Mouse (Mus musculus) erythroblast, embryonic 14.5 days (primary cell): ENCODE results near the gene Fat2. TPM values are rescaled to one million over a fixed set of nuclear protein-coding genes. Genes with fewer than 3 reads are reported as not detected.

Source experiments
- H3K27me3 ChIP-seq: 2 replicates; pipeline ENCODE4 v1.6.1; 2012; ENCODE audit warnings: inconsistent platforms; ENCODE audit not compliant: control insufficient read depth
- H3K36me3 ChIP-seq: 2 replicates; pipeline ENCODE4 v1.6.1; 2012; ENCODE audit warnings: mild to moderate bottlenecking, inconsistent platforms; ENCODE audit not compliant: control insufficient read depth
- H3K4me1 ChIP-seq: 2 replicates; pipeline ENCODE4 v1.6.1; 2012; ENCODE audit warnings: inconsistent platforms; ENCODE audit not compliant: control insufficient read depth
- H3K4me3 ChIP-seq: replicated peaks from 2 replicates; pipeline ENCODE3; 2012; ENCODE audit warnings: moderate library complexity, mild to moderate bottlenecking, inconsistent platforms
- H3K9me3 ChIP-seq: 2 replicates; pipeline ENCODE4 v1.6.1; 2012; ENCODE audit warnings: low read length, inconsistent platforms, mixed read lengths; ENCODE audit not compliant: control insufficient read depth
- GATA1 ChIP-seq: IDR thresholded peaks from 2 replicates; pipeline ENCODE4 v1.6.1; 2012; ENCODE audit warnings: low read length, inconsistent platforms, mixed read lengths
- TAL1 ChIP-seq: IDR thresholded peaks from 3 replicates; pipeline ENCODE4 v1.6.1; 2012; ENCODE audit warnings: low read length, inconsistent platforms, mixed read lengths
- polyA plus RNA-seq: library from polyadenylated mRNA; stranded (reverse); fragments of >175 nt; gene quantifications from 2 replicates; pipeline ENCODE4 v1.2.3, GENCODE M21; 2012

The Fat2 gene
- polyA plus RNA-seq, 1 experiment: not detected

- Histone ChIP-seq H3K9me3 (no peaks in the 10 kb centered on the region), H3K27me3 (no peaks in the 10 kb centered on the region), H3K4me3 (no peak overlapping the region), H3K36me3 (no peaks in the 10 kb centered on the region), H3K4me1 (no peaks in the 10 kb centered on the region)
- TF ChIP-seq GATA1 (no peak), TAL1 (no peak)
These were observed 15.4 kb downstream of the Fat2 start for GRCm38 (mm10) chr11:55320990-55321389.

- H3K27me3 ChIP-seq: peaks cover 9% of the 10 kb centered on the region
- TF ChIP-seq GATA1: no peak
- TF ChIP-seq TAL1: no peak
- no peaks in the 10 kb centered on the region for H3K9me3 ChIP-seq
- H3K4me3 ChIP-seq: no peak overlapping the region
- no peaks in the 10 kb centered on the region for H3K4me1 ChIP-seq
- H3K36me3 ChIP-seq: no peaks in the 10 kb centered on the region
These were observed 20.4 kb downstream of the Fat2 start for GRCm38 (mm10) chr11:55315966-55316365.

GRCm38 (mm10) chr11:55314704-55315047, 21.7 kb downstream of the Fat2 start:
- H3K27me3 ChIP-seq: peaks cover 9% of the 10 kb centered on the region
- TF ChIP-seq GATA1 (no peak), TAL1 (no peak)
- H3K36me3 ChIP-seq: no peaks in the 10 kb centered on the region
- no peaks in the 10 kb centered on the region for H3K9me3 ChIP-seq
- H3K4me3 ChIP-seq: no peak overlapping the region
- no peaks in the 10 kb centered on the region for H3K4me1 ChIP-seq

GRCm38 (mm10) chr11:55313768-55314703, 22.3 kb downstream of the Fat2 start:
- TF ChIP-seq TAL1: no peak
- no peak for TF ChIP-seq GATA1

GRCm38 (mm10) chr11:55302350-55302749, 34.0 kb downstream of the Fat2 start:
- Histone ChIP-seq H3K4me1 (no peaks in the 10 kb centered on the region), H3K9me3 (no peaks in the 10 kb centered on the region), H3K27me3 (no peaks in the 10 kb centered on the region), H3K36me3 (no peaks in the 10 kb centered on the region), H3K4me3 (no peak overlapping the region)
- TF ChIP-seq GATA1 (no peak), TAL1 (no peak)

More at GRCm38 (mm10) chr11:55313768-55314703, 22.3 kb downstream of the Fat2 start:
- H3K27me3 ChIP-seq: peaks cover 9% of the 10 kb centered on the region
- no peak overlapping the region for H3K4me3 ChIP-seq
- H3K36me3 ChIP-seq: no peaks in the 10 kb centered on the region
- no peaks in the 10 kb centered on the region for H3K9me3 ChIP-seq
- H3K4me1 ChIP-seq: no peaks in the 10 kb centered on the region

GRCm38 (mm10) chr11:55293179-55293578, 43.2 kb downstream of the Fat2 start:
- Histone ChIP-seq H3K27me3 (no peaks in the 10 kb centered on the region), H3K4me1 (no peaks in the 10 kb centered on the region), H3K9me3 (no peaks in the 10 kb centered on the region; the same call in 1 of the 2 replicates), H3K4me3 (no peak overlapping the region), H3K36me3 (no peaks in the 10 kb centered on the region)
- TF ChIP-seq GATA1 (no peak), TAL1 (no peak)

- H3K4me1 ChIP-seq: no peaks in the 10 kb centered on the region
- no peaks in the 10 kb centered on the region for H3K27me3 ChIP-seq
- no peaks in the 10 kb centered on the region; the same call in 1 of the 2 replicates for H3K9me3 ChIP-seq
- no peak overlapping the region for H3K4me3 ChIP-seq
- no peak for TF ChIP-seq GATA1
- TF ChIP-seq TAL1: no peak
- H3K36me3 ChIP-seq: no peaks in the 10 kb centered on the region
These were observed 44.5 kb downstream of the Fat2 start for GRCm38 (mm10) chr11:55291901-55292300.

- TF ChIP-seq TAL1: no peak
- Histone ChIP-seq H3K36me3 (no peaks in the 10 kb centered on the region), H3K4me3 (no peak overlapping the region), H3K27me3 (no peaks in the 10 kb centered on the region), H3K4me1 (no peaks in the 10 kb centered on the region), H3K9me3 (no peaks in the 10 kb centered on the region; the same call in 1 of the 2 replicates)
These were observed 46.4 kb downstream of the Fat2 start for GRCm38 (mm10) chr11:55289851-55290391.

GRCm38 (mm10) chr11:55274756-55275155, 61.6 kb downstream of the Fat2 start:
- no peak for TF ChIP-seq TAL1
- no peak for TF ChIP-seq GATA1
- no peaks in the 10 kb centered on the region for H3K27me3 ChIP-seq

More at GRCm38 (mm10) chr11:55274756-55275155, 61.6 kb downstream of the Fat2 start:
- H3K36me3 ChIP-seq: no peaks in the 10 kb centered on the region
- H3K4me1 ChIP-seq: no peaks in the 10 kb centered on the region
- no peak overlapping the region for H3K4me3 ChIP-seq
- H3K9me3 ChIP-seq: no peaks in the 10 kb centered on the region; the same call in 1 of the 2 replicates
